Mouse (Mus musculus): ENCODE results near the gene Tnik. TPM values are rescaled to one million over a fixed set of nuclear protein-coding genes. Genes with fewer than 3 reads are reported as not detected.

Tnik gene
- total RNA-seq, 4 experiments from 2014 or later = 21.9 to 29.9 (median 27.9) TPM

DNA sequence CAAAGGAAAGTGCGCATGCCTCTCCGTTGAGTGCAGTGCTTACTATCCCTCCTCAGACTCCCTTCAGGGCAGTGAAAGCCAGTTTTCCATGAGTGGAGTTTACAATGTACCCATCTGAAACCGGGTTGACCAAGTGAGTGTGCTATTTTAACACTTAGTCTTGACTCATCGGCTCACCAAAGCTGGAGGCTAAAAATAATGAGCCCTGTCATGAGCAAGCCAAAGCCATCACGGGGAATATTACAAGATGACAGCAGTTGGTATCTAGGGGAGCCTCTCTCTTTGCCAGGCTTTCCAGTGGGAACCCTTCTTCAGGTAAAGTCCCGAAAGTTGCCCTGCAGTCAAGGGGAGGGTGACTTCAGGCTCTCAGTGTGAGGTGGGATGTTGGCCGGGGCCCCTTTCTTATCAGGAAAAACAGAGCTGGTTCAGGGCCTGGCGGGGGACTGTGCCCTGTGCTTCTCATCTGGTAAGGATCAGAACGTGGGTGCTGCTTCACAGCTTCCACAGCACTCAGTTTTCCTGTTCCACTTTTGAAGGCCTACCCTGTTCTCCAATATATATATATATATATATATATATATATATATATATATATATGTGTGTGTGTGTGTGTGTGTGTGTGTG is 136.7 kb downstream of the Tnik start:
- peak in 1 of 2 experiments; percentile 34 for DNase-seq (ENCODE audit: low spot score in 2 of 2)

DNA sequence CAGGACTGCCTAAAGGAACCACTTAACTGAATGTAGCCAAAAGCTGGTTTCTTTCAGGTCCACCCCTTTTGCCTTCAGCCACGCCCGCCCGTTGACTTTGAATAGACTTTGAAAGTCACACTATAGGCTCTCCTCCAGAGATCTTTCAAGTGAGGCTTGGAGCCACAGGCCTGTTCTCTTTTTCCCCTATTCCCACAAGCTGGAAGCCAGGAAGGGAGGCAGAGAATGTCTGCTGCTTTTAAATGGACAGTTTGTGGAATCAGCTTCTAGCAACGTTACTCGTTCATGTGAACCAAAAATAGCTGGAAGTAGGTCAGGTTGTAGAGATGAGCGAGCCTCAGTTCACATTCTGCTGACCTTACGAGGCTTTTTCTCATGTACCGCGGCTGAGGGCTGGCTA is 138.3 kb downstream of the Tnik start:
- peak in 1 of 2 experiments; percentile 7 for DNase-seq (ENCODE audit: low spot score in 2 of 2)

DNA sequence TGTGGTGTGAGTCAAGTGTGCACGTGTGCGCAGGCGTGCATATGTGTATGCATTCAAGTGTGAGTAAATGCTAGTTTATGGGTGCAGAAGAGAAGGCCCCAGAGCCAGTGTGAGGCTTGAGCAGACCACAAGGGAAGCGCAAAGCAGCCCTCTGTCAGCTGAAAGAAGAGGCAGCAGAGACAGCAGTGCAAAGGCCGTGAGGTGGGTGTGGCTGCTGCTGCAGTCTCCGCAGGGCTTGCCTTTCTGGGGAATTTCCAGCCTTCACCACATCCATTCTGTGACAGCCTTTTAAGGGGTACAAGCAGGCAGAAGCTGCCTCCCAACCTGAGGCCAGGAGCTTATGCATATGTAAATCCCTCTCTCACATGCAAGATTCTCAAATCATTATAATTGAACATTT is 139.2 kb downstream of the Tnik start:
- DNase-seq (ENCODE audit: low spot score in 2 of 2) = no peak

DNA sequence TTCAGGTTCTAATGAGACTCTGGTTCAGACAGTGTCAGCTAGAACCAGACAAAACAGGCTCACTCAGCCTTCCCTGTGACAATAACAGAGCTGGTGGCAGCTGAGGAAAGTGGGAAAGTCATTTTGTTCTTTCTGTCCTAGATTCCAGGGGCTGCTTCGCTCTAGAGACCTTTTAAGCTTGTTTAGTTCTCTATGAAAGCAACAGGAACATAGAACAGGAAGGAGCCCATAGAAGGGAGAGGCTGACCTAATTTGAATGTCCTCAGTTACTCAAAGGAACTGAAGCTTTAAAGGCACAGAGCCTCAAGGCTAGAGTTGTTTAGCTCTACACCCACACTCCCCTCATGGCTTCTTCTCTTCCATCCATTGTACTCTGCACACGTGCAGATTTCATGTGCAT is 142.4 kb downstream of the Tnik start:
- no peak for DNase-seq (ENCODE audit: low spot score in 2 of 2)

- DNase-seq (ENCODE audit: low spot score in 2 of 2) = peak; percentile 46 to 73
Measured at GRCm38 (mm10) chr3:28408859-28409459, 145.9 kb downstream of the Tnik start.

- no peak for DNase-seq (ENCODE audit: low spot score in 2 of 2)
Measured at GRCm38 (mm10) chr3:28410269-28410668, 147.3 kb downstream of the Tnik start.

DNA sequence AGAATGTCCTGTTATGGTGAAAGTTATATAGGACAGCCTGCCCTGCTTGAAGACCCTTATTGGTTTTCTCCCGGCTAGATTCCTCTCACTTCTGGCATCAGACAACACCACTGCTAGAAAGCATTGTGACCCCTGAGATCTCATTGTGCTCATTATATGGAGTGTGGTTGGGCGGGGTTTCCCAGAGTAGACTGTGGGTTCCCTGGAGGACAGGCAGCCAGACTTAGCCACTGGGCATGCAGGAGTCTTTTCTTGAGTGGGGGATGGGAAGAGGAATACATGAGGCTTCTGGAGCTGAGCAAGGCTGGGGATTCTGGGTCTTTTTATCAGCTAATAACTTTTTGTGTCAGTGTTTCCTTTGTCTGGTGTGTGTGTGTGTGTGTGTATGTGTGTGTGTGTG is 153.0 kb downstream of the Tnik start:
- no peak for DNase-seq (ENCODE audit: low spot score in 2 of 2)

DNA sequence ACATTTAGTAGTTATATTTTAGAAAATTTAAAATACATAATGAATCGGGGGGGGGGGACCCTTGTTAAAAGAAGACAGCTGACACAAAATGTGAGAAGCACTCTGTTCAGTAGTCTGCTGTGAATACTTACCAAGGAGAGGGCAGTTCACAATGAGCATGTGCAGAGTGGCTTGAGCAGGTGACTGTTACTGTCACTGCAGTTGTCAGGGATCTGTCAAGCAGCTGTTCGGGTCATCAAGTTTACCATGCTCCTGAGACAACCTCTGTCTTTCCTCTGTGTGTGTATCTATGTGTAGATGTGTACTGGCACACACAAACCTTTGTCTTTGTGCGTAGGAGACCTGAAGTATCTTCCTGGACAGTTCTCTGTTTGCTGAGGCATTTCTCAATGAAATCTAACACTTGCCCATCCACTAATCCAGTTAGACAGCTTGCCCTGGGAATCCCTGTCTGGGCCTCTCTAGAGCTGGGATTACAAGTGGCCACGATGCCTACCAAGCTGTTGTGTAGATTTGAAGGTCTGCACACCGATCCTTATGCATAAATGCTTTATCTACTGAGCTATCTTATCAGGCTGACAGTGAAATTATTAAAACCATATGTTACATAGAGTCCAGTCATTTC is 154.2 kb downstream of the Tnik start:
- no peak for DNase-seq (ENCODE audit: low spot score in 2 of 2)

DNA sequence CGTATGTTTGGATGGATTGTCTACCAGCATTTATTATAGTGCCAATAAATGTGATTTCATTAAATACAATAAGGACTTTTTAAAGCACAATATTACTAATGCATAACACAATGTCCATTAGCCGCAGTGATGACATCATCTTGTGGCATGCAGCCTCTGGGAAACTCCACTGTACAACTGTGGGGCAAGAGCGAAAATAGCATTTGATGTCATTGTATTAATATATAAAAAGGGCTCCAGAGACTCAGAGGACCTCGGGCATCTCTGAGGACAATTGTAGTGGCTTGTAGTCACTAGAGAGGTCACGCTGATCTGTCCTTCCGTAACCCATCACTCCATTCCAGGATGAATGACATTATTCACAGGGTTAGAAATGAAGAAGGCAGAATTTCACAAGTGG is 157.2 kb downstream of the Tnik start:
- DNase-seq (ENCODE audit: low spot score in 2 of 2) = no peak

- no peak for DNase-seq (ENCODE audit: low spot score in 2 of 2)
Measured at GRCm38 (mm10) chr3:28420698-28421097, 157.7 kb downstream of the Tnik start.

GRCm38 (mm10) chr3:28421798-28422197 is 158.8 kb downstream of the Tnik start:
- DNase-seq (ENCODE audit: low spot score in 2 of 2) = no peak

DNA sequence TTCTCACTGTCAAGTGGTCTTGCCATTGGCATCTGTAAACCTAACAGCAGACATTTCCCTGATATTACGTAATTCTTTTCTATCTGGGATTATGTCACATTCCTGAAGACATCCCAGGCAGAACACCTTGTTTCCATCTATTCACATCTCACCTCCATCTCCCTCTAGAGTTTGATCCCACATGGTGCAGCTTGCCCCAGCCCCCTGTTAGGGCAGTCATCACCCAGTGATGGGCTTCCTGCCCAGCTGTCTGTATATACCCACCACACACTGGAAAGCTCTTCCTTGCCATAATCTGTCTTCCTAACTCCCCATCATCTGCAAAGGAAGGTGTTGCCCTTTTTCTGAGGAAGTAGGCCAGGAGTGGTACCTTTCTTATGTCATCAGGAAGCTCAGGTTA is 159.2 kb downstream of the Tnik start:
- no peak for DNase-seq (ENCODE audit: low spot score in 2 of 2)

- DNase-seq (ENCODE audit: low spot score in 2 of 2) = no peak
Measured at GRCm38 (mm10) chr3:28425911-28426310, 162.9 kb downstream of the Tnik start.

DNA sequence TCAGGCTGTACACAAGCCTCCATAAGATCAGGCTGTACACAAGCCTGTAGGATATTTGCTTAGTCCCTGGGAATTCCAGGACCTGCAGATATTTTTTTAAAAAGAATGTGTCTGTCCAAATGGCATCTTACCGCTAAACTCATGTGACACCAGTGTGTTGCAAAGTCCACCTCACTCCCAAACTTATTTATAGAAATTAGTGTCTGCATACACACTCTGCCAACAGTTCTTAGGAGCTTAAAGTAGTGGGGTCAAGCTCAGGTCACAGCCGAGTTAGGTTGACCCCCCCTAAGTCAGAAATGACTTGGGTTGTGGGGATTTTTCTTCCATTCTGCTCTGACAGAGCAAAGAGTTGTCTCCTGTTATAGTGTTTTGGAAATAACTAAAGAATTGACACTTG is 168.4 kb downstream of the Tnik start:
- no peak for DNase-seq (ENCODE audit: low spot score in 2 of 2)

- DNase-seq (ENCODE audit: low spot score in 2 of 2) = no peak
Measured at GRCm38 (mm10) chr3:28432321-28432720, 169.3 kb downstream of the Tnik start.

DNA sequence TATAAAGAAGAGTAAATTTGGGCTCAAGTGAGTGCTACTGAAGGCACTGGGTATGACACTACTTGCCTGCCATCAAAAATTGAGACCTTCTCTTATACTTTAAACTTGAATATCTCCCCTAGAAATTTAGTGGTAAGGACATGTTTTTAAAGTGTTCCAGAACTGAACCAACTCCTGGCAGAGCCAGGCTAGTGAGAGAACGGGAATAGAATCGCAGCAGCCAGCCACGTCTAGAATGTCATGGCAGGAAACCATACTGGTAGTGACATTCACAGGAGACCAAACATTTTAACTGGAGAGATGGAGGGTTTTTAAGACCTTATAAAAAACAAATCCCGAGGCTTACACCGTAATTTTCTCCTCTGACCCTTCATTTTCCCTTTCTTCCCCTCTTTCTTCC is 172.5 kb downstream of the Tnik start:
- DNase-seq (ENCODE audit: low spot score in 2 of 2) = no peak

DNA sequence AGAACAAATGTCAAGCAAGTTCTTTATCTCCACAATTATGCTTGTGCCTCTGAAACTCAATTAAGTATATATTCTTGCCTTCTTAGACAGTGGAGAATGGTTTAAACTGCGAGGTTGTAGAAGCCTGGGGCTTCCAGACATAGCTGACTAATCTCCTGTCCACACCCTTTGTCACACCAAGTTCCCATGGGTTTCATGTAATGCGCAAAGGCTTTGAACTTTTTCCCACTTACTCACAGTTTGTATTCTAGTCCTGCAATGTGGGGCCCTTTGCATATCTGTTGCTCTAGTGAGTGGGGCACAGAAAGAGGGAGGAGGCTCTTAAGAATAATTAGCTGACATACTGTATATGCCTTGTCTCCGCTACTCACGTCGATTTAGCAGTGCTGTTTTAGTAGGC is 174.4 kb downstream of the Tnik start:
- DNase-seq (ENCODE audit: low spot score in 2 of 2) = no peak

- no peak for DNase-seq (ENCODE audit: low spot score in 2 of 2)
Measured at GRCm38 (mm10) chr3:28441545-28441944, 178.5 kb downstream of the Tnik start.

GRCm38 (mm10) chr3:28442116-28442515 is 179.1 kb downstream of the Tnik start:
- no peak for DNase-seq (ENCODE audit: low spot score in 2 of 2)

DNA sequence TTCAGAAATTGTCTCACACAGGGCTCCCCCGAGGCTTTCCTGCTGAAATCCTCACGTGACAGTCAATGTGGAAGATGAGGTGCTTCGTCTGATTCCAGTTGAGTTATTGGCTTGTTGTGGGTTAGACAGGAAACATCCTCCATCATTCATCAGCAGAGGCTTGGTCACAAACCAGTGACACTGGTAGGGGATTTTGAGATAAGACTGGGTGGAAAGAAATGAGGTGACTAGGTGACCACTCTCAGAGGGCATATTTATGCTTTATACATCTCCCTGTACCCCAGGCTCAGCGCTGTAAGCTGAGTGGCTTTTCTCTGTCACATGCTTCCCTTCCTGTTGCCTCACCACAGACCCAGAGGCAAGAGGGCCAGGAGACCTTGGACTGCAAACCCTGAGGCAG is 184.9 kb downstream of the Tnik start:
- DNase-seq (ENCODE audit: low spot score in 2 of 2) = no peak

- no peak for DNase-seq (ENCODE audit: low spot score in 2 of 2)
Measured at GRCm38 (mm10) chr3:28453458-28453857, 190.4 kb downstream of the Tnik start.

- no peak for DNase-seq (ENCODE audit: low spot score in 2 of 2)
Measured at GRCm38 (mm10) chr3:28456842-28457241, 193.8 kb downstream of the Tnik start.

- DNase-seq (ENCODE audit: low spot score in 2 of 2) = no peak
Measured at GRCm38 (mm10) chr3:28457517-28457916, 194.5 kb downstream of the Tnik start.
